Mouse (Mus musculus) kidney, embryonic 15.5 days (tissue): Measurements from ENCODE around the gene B3galnt1. TPM values are rescaled to one million over a fixed set of nuclear protein-coding genes. Genes with fewer than 3 reads are reported as not detected.
A peak's percentile ranks its signal among the peaks of the same experiment; 100 is the strongest.
"Not testable (repeated sequence)": the region's sequence is repeated elsewhere in the genome, so short reads cannot be mapped to it uniquely, and the experiment has no call there.

Experiments
- ATAC-seq: fragments of 200-750 bp; cut with Nextera tagmentation; replicated peaks from 2 replicates; pipeline ENCODE4 v1.8.0; 2017; ENCODE audit warnings: moderate TSS enrichment; ENCODE audit not compliant: low FRiP score
- H3K27ac ChIP-seq: fragments of 300-500 bp; sonication (generic); 2 replicates; pipeline ENCODE4 v1.5.1; 2015; ENCODE audit warnings: mild to moderate bottlenecking, inconsistent platforms
- H3K27me3 ChIP-seq: fragments of 300-500 bp; sonication (generic); 2 replicates; pipeline ENCODE4 v1.6.1; 2015; ENCODE audit warnings: inconsistent platforms
- H3K36me3 ChIP-seq: fragments of 300-500 bp; sonication (generic); 2 replicates; pipeline ENCODE4 v1.6.1; 2015; ENCODE audit warnings: inconsistent platforms
- H3K4me1 ChIP-seq: fragments of 300-500 bp; sonication (generic); 2 replicates; pipeline ENCODE4 v1.6.1; 2015; ENCODE audit warnings: inconsistent platforms
- H3K4me2 ChIP-seq: fragments of 300-500 bp; sonication (generic); 2 replicates; pipeline ENCODE4 v1.6.1; 2015; ENCODE audit warnings: moderate library complexity, mild to moderate bottlenecking, inconsistent platforms
- H3K4me3 ChIP-seq: fragments of 300-500 bp; sonication (generic); replicated peaks from 2 replicates; pipeline ENCODE4 v1.5.1; 2015; ENCODE audit warnings: mild to moderate bottlenecking, inconsistent platforms
- H3K9ac ChIP-seq: fragments of 300-500 bp; sonication (generic); 2 replicates; pipeline ENCODE4 v1.6.1; 2015; ENCODE audit warnings: mild to moderate bottlenecking, inconsistent platforms
- H3K9me3 ChIP-seq: fragments of 300-500 bp; sonication (generic); replicated peaks from 2 replicates; pipeline ENCODE4 v1.6.1; 2016; ENCODE audit warnings: inconsistent platforms
- WGBS: fragments of 180-500 bp; shearing (Covaris S2); methylation state at CpG from one replicate; pipeline ENCODE4 v1.1.7; 2015; ENCODE audit warnings: mixed read lengths; 5-methylcytosine and 5-hydroxymethylcytosine counted together
- polyA plus RNA-seq: library from polyadenylated mRNA; unstranded; fragments of >200 nt; fragmentation: Nextera tagmentation; extraction: Ambion mirVana; gene quantifications from 2 replicates; pipeline ENCODE4 v1.2.1, GENCODE M21; 2015

The B3galnt1 gene
- polyA plus RNA-seq, 1 experiment from 2014 or later: 34.0 TPM

DNA sequence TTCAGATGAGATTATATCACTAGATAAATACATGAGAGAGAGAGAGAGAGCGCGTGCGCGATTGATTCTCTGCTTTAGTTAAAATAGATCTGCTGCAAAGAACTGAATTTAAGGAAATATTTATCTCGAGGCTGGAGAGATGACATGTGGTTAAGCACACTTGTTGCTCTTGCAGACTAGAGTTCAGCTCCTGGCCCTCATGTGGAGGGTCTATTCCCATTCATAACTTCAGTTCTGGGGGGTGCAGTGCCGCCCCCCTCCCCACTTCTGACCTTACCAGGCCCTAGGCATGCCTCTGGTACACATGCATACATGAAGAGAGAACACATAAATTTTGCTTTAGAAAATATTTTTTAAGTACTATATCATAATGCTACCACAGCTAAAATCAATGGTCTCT is 1.5 kb downstream of the B3galnt1 start:
- H3K36me3 ChIP-seq: no peaks in the 10 kb centered on the region
- H3K4me2 ChIP-seq: peak overlapping the region; percentile 92
- no peaks in the 10 kb centered on the region for H3K9me3 ChIP-seq
- no peak overlapping the region for H3K27ac ChIP-seq
- no peak for ATAC-seq
- no peaks in the 10 kb centered on the region for H3K27me3 ChIP-seq
- 0 out of 2 replicates have a peak overlapping the region, but pooled peaks have one; percentile 85 for H3K9ac ChIP-seq
- H3K4me3 ChIP-seq: peak overlapping the region; percentile 74
- H3K4me1 ChIP-seq: peaks cover 17% of the 10 kb centered on the region
- 88% methylated on average over 6 of the region's 6 CpGs for WGBS

DNA sequence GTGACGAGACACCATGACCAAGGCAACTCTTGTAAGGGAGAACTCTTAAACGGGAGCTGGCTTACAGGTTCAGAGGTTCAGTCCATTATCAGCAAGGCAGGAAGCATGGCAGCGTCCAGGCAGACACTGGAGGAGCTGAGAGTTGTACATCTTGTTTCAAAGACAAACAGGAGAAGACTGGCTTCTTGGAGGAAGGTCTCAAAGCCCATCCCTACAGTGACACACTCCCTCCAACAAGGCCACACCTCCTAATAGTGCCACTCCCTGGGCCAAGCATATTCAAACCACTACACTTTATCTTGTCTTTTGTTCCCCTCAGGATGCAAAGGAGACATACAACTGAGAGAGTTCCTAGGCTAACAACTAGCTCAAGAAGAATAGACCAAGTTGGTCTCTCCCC is 2.6 kb downstream of the B3galnt1 start:
- Histone ChIP-seq H3K4me3 (no peak overlapping the region), H3K27ac (no peak overlapping the region), H3K36me3 (no peaks in the 10 kb centered on the region), H3K9ac (no peak overlapping the region), H3K9me3 (no peaks in the 10 kb centered on the region), H3K27me3 (no peaks in the 10 kb centered on the region), H3K4me1 (peaks cover 17% of the 10 kb centered on the region), H3K4me2 (no peak overlapping the region)
- no peak for ATAC-seq
- 82% methylated on average over 3 of the region's 3 CpGs for WGBS

DNA sequence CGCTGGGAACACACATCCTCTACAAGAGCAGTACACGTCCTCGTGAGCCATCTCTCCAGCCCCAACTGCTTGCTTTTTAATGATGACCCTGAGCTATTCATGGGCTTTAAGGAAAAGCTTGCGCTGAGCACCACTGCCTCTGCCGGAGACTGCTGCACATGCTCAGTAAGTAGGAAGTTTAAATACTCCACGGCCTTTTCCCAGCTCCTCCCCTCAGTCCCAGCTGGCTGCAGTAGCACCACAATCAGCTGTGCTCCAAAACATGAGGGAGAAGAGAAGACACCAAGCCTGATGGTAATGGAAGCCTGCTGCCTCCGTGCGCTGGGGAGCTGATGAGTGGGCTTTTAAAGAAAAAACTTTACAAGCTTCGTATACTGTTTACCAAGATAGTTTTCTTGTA is 4.7 kb downstream of the B3galnt1 start:
- no peak overlapping the region for H3K9ac ChIP-seq
- no peaks in the 10 kb centered on the region for H3K27me3 ChIP-seq
- no peak overlapping the region for H3K4me2 ChIP-seq
- no peak overlapping the region for H3K27ac ChIP-seq
- H3K36me3 ChIP-seq: no peaks in the 10 kb centered on the region
- peaks cover 15% of the 10 kb centered on the region for H3K4me1 ChIP-seq
- no peak overlapping the region for H3K4me3 ChIP-seq
- 67% methylated on average over 9 of the region's 9 CpGs for WGBS
- H3K9me3 ChIP-seq: no peaks in the 10 kb centered on the region
- ATAC-seq: no peak

DNA sequence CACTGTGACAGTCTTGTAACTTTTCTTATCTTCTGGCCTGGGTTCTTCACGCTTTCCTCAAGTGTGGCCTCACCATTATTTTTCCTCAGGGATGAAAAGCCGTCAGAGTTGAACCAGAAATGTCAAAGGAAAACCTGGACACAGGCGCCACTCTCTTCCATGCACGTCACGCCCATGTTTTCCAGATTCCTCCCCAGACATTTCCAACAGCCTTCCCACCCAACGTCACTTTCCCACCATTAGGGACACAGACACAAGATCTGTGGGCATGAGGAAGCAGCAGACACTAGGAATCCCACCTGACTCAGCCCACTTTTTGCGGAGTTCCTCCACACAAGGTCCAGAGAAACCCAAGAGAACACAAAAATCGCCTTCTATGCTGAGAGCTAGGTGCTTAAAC is 5.3 kb downstream of the B3galnt1 start:
- 91% methylated on average over 8 of the region's 8 CpGs for WGBS

DNA sequence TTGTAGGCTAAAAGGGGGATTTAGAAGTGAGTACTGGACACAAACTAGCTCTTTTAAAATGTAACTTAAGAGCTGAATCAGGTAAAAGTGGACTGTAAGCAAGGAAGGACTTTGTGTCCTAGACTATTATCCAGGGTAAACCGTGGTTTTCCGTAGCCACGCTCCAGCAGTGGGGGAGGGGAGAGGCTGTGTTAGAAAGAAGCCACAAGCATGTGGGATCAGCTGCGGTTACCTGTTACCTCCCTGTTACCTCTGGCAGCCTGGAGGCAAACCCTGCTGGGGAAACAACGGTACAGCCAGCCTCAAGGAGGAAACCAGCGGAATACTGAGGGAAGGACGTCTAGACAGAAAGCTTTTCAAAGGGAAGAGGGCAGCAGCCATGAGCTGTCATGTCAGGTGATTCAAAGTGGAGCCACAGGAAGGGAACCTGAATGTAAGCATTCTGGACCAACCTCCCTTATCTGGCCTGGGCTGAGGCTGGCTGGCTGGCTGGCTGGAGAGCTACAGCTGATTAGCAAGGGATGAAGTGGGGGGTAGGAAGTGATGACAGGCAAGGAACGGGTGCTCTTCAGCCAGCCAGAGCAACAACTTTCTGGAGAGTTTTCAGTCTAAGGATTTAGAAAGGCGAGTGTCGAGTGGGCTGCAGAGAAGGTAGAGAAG is 10.5 kb downstream of the B3galnt1 start:
- no peak overlapping the region for H3K4me2 ChIP-seq
- no peaks in the 10 kb centered on the region for H3K27me3 ChIP-seq
- H3K27ac ChIP-seq: no peak overlapping the region
- no peak overlapping the region for H3K4me3 ChIP-seq
- ATAC-seq: 0 out of 2 replicates have a peak, but pooled peaks have one; percentile 26
- 65% methylated on average over 10 of the region's 10 CpGs for WGBS
- no peaks in the 10 kb centered on the region for H3K9me3 ChIP-seq
- H3K9ac ChIP-seq: no peak overlapping the region
- no peaks in the 10 kb centered on the region for H3K4me1 ChIP-seq
- no peaks in the 10 kb centered on the region for H3K36me3 ChIP-seq

More for the DNA sequence above, 5.3 kb downstream of the B3galnt1 start:
- H3K4me3 ChIP-seq: no peak overlapping the region
- H3K9ac ChIP-seq: no peak overlapping the region
- no peak overlapping the region for H3K27ac ChIP-seq
- H3K4me1 ChIP-seq: peaks cover 13% of the 10 kb centered on the region
- H3K27me3 ChIP-seq: no peaks in the 10 kb centered on the region
- H3K9me3 ChIP-seq: no peaks in the 10 kb centered on the region
- no peak overlapping the region for H3K4me2 ChIP-seq
- ATAC-seq: no peak
- no peaks in the 10 kb centered on the region for H3K36me3 ChIP-seq

DNA sequence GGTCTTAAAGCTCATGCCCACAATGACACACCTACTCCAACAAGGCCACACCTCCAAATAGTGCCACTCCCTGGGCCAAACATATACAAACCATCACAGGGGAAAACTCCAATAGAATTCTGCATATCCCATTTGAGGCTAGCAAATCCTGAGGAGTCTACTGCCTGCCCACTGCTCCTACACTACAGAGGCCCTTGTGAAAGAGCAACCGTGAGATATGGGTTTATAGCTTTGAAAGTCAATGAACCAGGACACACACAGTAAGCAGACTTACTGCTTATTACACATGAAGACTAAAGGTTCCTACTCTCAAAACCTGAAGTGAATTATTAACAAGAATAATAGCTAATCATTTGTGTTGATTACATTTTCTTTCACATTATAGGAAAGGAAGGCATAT is 15.0 kb downstream of the B3galnt1 start:
- H3K9me3 ChIP-seq: no peaks in the 10 kb centered on the region
- H3K27ac ChIP-seq: peak overlapping the region; percentile 32; the same call in 1 of the 2 replicates
- no peak overlapping the region for H3K4me3 ChIP-seq
- 65% methylated on average over 1 of the region's 1 CpGs for WGBS
- no peaks in the 10 kb centered on the region for H3K27me3 ChIP-seq
- no peaks in the 10 kb centered on the region for H3K4me1 ChIP-seq
- 0 out of 2 replicates have a peak, but pooled peaks have one; percentile 70 for ATAC-seq
- H3K36me3 ChIP-seq: no peaks in the 10 kb centered on the region
- no peak overlapping the region for H3K9ac ChIP-seq
- H3K4me2 ChIP-seq: no peak overlapping the region

DNA sequence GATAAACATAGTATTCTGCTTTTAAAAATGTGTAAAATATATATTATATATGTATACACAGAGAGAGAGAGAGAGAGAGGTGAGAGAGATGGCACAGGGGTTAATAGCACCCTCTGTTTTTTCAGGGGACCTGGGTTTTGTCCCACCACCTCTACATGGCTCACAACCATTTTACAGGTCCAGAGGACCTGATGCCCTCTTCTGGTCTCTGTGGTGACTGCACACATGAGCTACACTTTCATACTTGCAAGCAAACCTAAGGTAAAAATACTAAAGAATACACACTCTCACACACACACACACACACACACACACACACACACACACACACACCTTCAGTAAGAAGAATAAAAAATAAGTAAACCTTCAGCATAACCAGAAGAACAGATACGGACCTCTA is 20.0 kb downstream of the B3galnt1 start:
- Histone ChIP-seq H3K27ac (no peak overlapping the region), H3K4me2 (no peak overlapping the region), H3K36me3 (peaks cover 26% of the 10 kb centered on the region), H3K9ac (no peak overlapping the region), H3K27me3 (no peaks in the 10 kb centered on the region), H3K9me3 (no peaks in the 10 kb centered on the region), H3K4me1 (no peaks in the 10 kb centered on the region), H3K4me3 (no peak overlapping the region)
- ATAC-seq: no peak
- WGBS: 96% methylated on average over 1 of the region's 1 CpGs

DNA sequence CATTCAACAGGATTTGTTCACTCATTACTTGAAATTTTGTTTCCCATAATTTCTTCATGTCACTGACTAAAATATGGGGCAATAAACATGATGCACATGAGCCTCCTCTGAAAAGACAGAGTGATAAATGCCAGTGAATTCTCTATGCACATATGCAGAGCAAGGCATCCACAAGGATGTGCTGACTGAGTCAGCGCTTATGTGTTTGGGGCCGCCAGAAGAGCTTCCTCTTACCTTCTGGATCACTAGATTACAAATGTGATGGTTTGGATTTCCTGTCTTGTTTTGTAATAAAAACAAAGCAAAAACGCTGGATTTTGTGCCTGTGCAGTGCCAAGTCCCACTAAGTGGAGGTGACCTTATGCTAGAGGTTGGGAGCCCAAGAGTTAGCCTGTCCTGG is 22.0 kb downstream of the B3galnt1 start:
- WGBS: 76% methylated on average over 3 of the region's 3 CpGs
- Histone ChIP-seq H3K9me3 (no peaks in the 10 kb centered on the region), H3K4me3 (no peak overlapping the region), H3K36me3 (peaks cover 26% of the 10 kb centered on the region), H3K4me2 (no peak overlapping the region), H3K4me1 (no peaks in the 10 kb centered on the region), H3K27ac (no peak overlapping the region), H3K27me3 (no peaks in the 10 kb centered on the region), H3K9ac (no peak overlapping the region)
- no peak for ATAC-seq

DNA sequence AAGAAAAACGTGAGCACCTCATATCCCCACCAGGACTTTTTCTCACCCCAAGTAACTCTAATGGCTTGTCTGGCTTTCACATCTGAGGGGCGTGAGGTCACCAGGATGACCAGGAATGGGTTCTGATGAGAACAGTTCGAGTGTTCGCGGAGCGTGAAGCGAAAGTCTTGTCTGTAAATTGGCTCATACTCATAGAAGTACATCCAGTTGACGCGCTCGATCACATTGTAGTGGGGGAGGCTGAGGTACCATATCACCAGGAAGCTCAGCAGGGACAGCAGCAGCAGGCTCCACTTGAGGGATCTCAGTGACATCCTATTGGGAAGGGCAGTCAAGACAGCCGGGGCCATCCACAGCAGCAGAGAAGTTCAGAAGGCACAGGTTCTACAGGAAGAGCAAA is 23.2 kb downstream of the B3galnt1 start:
- no peak overlapping the region for H3K4me2 ChIP-seq
- no peaks in the 10 kb centered on the region for H3K27me3 ChIP-seq
- no peaks in the 10 kb centered on the region for H3K4me1 ChIP-seq
- H3K9me3 ChIP-seq: no peaks in the 10 kb centered on the region
- H3K4me3 ChIP-seq: no peak overlapping the region
- ATAC-seq: no peak
- H3K9ac ChIP-seq: no peak overlapping the region
- no peak overlapping the region for H3K27ac ChIP-seq
- 93% methylated on average over 11 of the region's 11 CpGs for WGBS
- peaks cover 26% of the 10 kb centered on the region for H3K36me3 ChIP-seq

DNA sequence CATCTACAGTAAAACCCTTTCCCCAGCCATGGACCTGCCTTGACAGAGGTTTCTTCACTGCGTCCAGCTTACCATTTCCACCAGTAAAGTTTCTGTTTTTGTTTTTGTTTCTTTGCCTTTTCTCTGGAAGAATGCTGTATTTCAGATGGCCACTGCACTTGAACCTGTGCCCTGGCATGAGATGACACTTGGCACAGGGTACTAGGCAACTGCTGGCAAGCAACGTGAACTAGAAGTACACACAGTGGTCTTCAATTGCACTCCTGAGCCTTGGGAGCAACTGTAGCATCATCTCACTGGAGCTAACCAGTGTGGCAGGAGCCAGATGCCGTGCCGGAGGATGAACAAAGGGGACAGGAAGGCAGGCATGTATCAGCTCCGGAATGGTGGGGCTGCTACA is 26.2 kb downstream of the B3galnt1 start:
- Histone ChIP-seq H3K4me2 (no peak overlapping the region), H3K27me3 (no peaks in the 10 kb centered on the region), H3K4me3 (no peak overlapping the region), H3K27ac (no peak overlapping the region), H3K36me3 (peaks cover 24% of the 10 kb centered on the region), H3K4me1 (no peaks in the 10 kb centered on the region), H3K9ac (no peak overlapping the region), H3K9me3 (no peaks in the 10 kb centered on the region)
- ATAC-seq: no peak
- 91% methylated on average over 5 of the region's 5 CpGs for WGBS

DNA sequence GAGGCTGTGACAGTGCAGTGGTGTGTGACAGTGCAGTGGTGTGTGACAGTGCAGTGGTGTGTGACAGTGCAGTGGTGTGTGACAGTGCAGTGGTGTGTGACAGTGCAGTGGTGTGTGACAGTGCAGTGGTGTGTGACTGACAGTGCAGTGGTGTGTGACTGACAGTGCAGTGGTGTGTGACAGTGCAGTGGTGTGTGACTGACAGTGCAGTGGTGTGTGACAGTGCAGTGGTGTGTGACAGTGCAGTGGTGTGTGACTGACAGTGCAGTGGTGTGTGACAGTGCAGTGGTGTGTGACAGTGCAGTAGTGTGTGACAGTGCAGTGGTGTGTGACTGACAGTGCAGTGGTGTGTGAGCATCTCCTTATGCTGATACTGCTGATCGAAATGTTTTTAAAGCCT is 33.2 kb downstream of the B3galnt1 start:
- H3K36me3 ChIP-seq, H3K4me1 ChIP-seq, H3K27ac ChIP-seq, ATAC-seq, H3K4me2 ChIP-seq, H3K9me3 ChIP-seq, H3K27me3 ChIP-seq, H3K4me3 ChIP-seq, H3K9ac ChIP-seq: not testable (repeated sequence)
- WGBS: 91% methylated on average over 1 of the region's 1 CpGs

DNA sequence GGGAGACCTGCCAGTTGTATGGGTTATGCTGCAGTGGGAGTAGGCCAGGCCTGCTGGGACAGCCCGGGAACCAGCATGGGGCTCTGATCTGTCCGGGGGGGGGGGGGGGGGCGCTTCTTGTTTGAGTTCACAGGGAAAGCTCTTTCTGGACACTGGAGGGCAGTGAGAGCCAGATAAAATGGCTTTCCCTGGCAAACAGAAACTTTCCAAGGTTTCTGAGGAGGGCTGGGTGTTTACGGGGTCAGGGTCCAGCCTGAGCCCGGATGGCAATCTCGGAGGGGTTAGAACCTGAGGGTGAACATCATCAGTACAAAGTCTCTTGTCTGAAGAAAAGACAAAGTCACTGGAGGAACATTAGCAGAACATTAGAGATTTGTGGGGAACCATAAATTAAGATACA is 35.4 kb downstream of the B3galnt1 start:
- H3K9ac ChIP-seq: no peak overlapping the region
- no peak overlapping the region for H3K4me2 ChIP-seq
- no peaks in the 10 kb centered on the region for H3K9me3 ChIP-seq
- no peak overlapping the region for H3K27ac ChIP-seq
- peaks cover 8% of the 10 kb centered on the region for H3K4me1 ChIP-seq
- H3K36me3 ChIP-seq: no peaks in the 10 kb centered on the region
- H3K27me3 ChIP-seq: no peaks in the 10 kb centered on the region
- no peak overlapping the region for H3K4me3 ChIP-seq
- no peak for ATAC-seq
- WGBS: 78% methylated on average over 6 of the region's 6 CpGs

DNA sequence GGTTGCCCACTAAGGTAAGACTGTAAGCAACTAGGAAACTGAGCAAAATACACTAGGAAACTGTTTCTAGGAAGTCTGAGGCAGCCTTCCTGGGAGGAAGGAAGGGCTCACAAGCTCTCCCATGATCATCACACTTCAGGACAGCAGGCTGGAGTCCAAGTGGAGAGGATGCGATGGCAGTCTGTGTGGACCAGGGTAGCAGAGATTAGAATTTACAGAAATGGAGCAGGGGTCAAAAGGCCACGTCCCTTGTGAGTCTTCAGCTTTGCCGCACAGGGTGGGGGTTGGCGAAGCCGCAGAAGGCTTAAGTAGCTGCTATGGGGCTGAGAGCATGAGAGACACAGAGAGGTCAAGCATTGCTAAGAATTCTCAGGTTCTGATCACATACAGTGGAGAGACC is 37.1 kb downstream of the B3galnt1 start:
- H3K4me2 ChIP-seq: no peak overlapping the region
- H3K9me3 ChIP-seq: no peaks in the 10 kb centered on the region
- peaks cover 10% of the 10 kb centered on the region for H3K4me1 ChIP-seq
- 83% methylated on average over 5 of the region's 5 CpGs for WGBS
- ATAC-seq: no peak
- no peak overlapping the region for H3K27ac ChIP-seq
- no peaks in the 10 kb centered on the region for H3K36me3 ChIP-seq
- H3K4me3 ChIP-seq: no peak overlapping the region
- H3K9ac ChIP-seq: no peak overlapping the region
- H3K27me3 ChIP-seq: no peaks in the 10 kb centered on the region
